Mouse (Mus musculus): ENCODE data around the gene Mvd. TPM values are rescaled to one million over a fixed set of nuclear protein-coding genes. Genes with fewer than 3 reads are reported as not detected.

The Mvd gene
- polyA plus RNA-seq, 1 experiment from 2014 or later, result 60.3 TPM

- Histone ChIP-seq H3K4me1 (no peaks in the 10 kb centered on the region), H3K4me3 (no peak overlapping the region), H3K9me3 (replicated peaks) (no peaks in the 10 kb centered on the region), H3K27ac (replicated peaks) (no peak overlapping the region), H3K27me3 (ENCODE audit: low read depth, poor library complexity, severe bottlenecking) (no peaks in the 10 kb centered on the region), H3K36me3 (peaks cover 99% of the 10 kb centered on the region)
- DNase-seq (ENCODE audit: low spot score), result no peak
- WGBS, result 96% methylated on average over 7 of the region's 7 CpGs
Observed at GRCm38 (mm10) chr8:122407678-122408077, 35.5 kb downstream of the Mvd start.

- Histone ChIP-seq H3K27ac (replicated peaks) (no peak overlapping the region), H3K4me1 (no peaks in the 10 kb centered on the region), H3K36me3 (peaks cover 99% of the 10 kb centered on the region), H3K9me3 (replicated peaks) (no peaks in the 10 kb centered on the region), H3K4me3 (no peak overlapping the region), H3K27me3 (ENCODE audit: low read depth, poor library complexity, severe bottlenecking) (no peaks in the 10 kb centered on the region)
- no peak for DNase-seq (ENCODE audit: low spot score)
- WGBS, result 90% methylated on average over 9 of the region's 9 CpGs
Observed at GRCm38 (mm10) chr8:122405146-122405805, 37.9 kb downstream of the Mvd start.

DNA sequence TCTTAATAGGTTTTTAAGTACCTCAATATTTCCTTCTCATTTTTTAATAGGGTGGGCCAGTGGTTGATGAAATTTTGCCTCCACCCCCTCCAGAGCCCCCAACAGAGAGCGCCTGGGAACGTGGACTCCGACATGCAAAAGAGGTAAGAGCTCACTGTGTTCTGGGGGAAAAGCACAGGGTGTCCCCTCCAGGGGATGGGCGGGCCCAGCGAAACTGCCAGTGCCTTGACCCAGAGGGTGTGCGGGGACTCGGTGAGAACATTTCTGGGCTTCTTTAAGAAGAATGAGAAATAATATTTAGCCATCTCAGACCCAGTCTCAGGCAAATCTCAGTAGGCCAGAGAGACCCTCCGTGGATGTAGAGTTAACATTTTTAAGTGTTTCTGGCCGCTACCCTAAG lies 45.0 kb downstream of the Mvd start:
- 92% methylated on average over 9 of the region's 9 CpGs for WGBS
- Histone ChIP-seq H3K4me3 (no peak overlapping the region), H3K36me3 (peaks cover 95% of the 10 kb centered on the region), H3K4me1 (no peaks in the 10 kb centered on the region), H3K27ac (replicated peaks) (no peak overlapping the region), H3K9me3 (replicated peaks) (no peaks in the 10 kb centered on the region), H3K27me3 (ENCODE audit: low read depth, poor library complexity, severe bottlenecking) (no peaks in the 10 kb centered on the region)
- no peak for DNase-seq (ENCODE audit: low spot score)

- 95% methylated on average over 6 of the region's 6 CpGs for WGBS
- H3K36me3 ChIP-seq, result peaks cover 93% of the 10 kb centered on the region
- DNase-seq (ENCODE audit: low spot score), result no peak
- no peak overlapping the region for H3K4me3 ChIP-seq
- no peak overlapping the region for H3K27ac ChIP-seq (replicated peaks)
- H3K27me3 ChIP-seq (ENCODE audit: low read depth, poor library complexity, severe bottlenecking), result no peaks in the 10 kb centered on the region
- no peaks in the 10 kb centered on the region for H3K9me3 ChIP-seq (replicated peaks)
- no peaks in the 10 kb centered on the region for H3K4me1 ChIP-seq
Observed at GRCm38 (mm10) chr8:122395291-122395690, 47.9 kb downstream of the Mvd start.

- no peak for DNase-seq (ENCODE audit: low spot score)
- no peaks in the 10 kb centered on the region for H3K9me3 ChIP-seq (replicated peaks)
- no peak overlapping the region for H3K27ac ChIP-seq (replicated peaks)
- H3K36me3 ChIP-seq, result peaks cover 92% of the 10 kb centered on the region
- no peaks in the 10 kb centered on the region for H3K27me3 ChIP-seq (ENCODE audit: low read depth, poor library complexity, severe bottlenecking)
- H3K4me3 ChIP-seq, result no peak overlapping the region
- H3K4me1 ChIP-seq, result no peaks in the 10 kb centered on the region
Observed at GRCm38 (mm10) chr8:122393717-122394116, 49.5 kb downstream of the Mvd start.

GRCm38 (mm10) chr8:122390758-122391157 lies 52.5 kb downstream of the Mvd start:
- WGBS, result 87% methylated on average over 3 of the region's 3 CpGs
- H3K4me1 ChIP-seq, result no peaks in the 10 kb centered on the region
- no peak overlapping the region for H3K4me3 ChIP-seq
- no peak for DNase-seq (ENCODE audit: low spot score)
- H3K27ac ChIP-seq (replicated peaks), result no peak overlapping the region
- peaks cover 97% of the 10 kb centered on the region for H3K36me3 ChIP-seq
- no peaks in the 10 kb centered on the region for H3K9me3 ChIP-seq (replicated peaks)
- H3K27me3 ChIP-seq (ENCODE audit: low read depth, poor library complexity, severe bottlenecking), result no peaks in the 10 kb centered on the region

- Histone ChIP-seq H3K4me3 (no peak overlapping the region), H3K4me1 (no peaks in the 10 kb centered on the region), H3K27me3 (ENCODE audit: low read depth, poor library complexity, severe bottlenecking) (no peaks in the 10 kb centered on the region), H3K36me3 (peaks cover 97% of the 10 kb centered on the region), H3K9me3 (replicated peaks) (no peaks in the 10 kb centered on the region), H3K27ac (replicated peaks) (no peak overlapping the region)
- 91% methylated on average over 3 of the region's 3 CpGs for WGBS
- no peak for DNase-seq (ENCODE audit: low spot score)
Observed at GRCm38 (mm10) chr8:122389357-122389756, 53.9 kb downstream of the Mvd start.

Small RNA genes within 50 kb of the gene (microRNA-seq; reads per million reads assigned to microRNA genes)
- gene Gm24366, result not detected

Other genes starting within 250 kb of the Mvd start
- 1.3 and 1.5 TPM in 2 replicates for gene Zfpm1, start 161.3 kb downstream of the Mvd start, polyA plus RNA-seq (2016; fragmentation: Nextera tagmentation; extraction: Ambion mirVana)
- gene Trhr2, start 82.7 kb downstream of the Mvd start, polyA plus RNA-seq (2016; fragmentation: Nextera tagmentation; extraction: Ambion mirVana), result not detected in 2 replicates
- 75.7 and 79.4 TPM in 2 replicates for gene Zc3h18, start 66.8 kb downstream of the Mvd start, polyA plus RNA-seq (2016; fragmentation: Nextera tagmentation; extraction: Ambion mirVana)
- not detected in 2 replicates for gene Il17c, start 21.4 kb downstream of the Mvd start, polyA plus RNA-seq (2016; fragmentation: Nextera tagmentation; extraction: Ambion mirVana)
- gene Cyba, start 10.5 kb downstream of the Mvd start, polyA plus RNA-seq (2016; fragmentation: Nextera tagmentation; extraction: Ambion mirVana), result 75.8 and 80.9 TPM in 2 replicates
- 0.07 TPM in 1 of 2 replicates, not detected in the other for gene Snai3, start 17.3 kb upstream of the Mvd start, polyA plus RNA-seq (2016; fragmentation: Nextera tagmentation; extraction: Ambion mirVana)
- 31.7 and 35.6 TPM in 2 replicates for gene Rnf166, start 32.6 kb upstream of the Mvd start, polyA plus RNA-seq (2016; fragmentation: Nextera tagmentation; extraction: Ambion mirVana)
- gene Ctu2, start 32.7 kb upstream of the Mvd start, polyA plus RNA-seq (2016; fragmentation: Nextera tagmentation; extraction: Ambion mirVana), result 71.5 and 72.6 TPM in 2 replicates
- gene Piezo1, start 107.9 kb upstream of the Mvd start, polyA plus RNA-seq (2016; fragmentation: Nextera tagmentation; extraction: Ambion mirVana), result 5.8 and 8.2 TPM in 2 replicates
- 63.2 and 70.9 TPM in 2 replicates for gene Cdt1, start 124.6 kb upstream of the Mvd start, polyA plus RNA-seq (2016; fragmentation: Nextera tagmentation; extraction: Ambion mirVana)
- gene Aprt, start 133.5 kb upstream of the Mvd start, polyA plus RNA-seq (2016; fragmentation: Nextera tagmentation; extraction: Ambion mirVana), result 241 and 278 TPM in 2 replicates
- 6.6 and 7.7 TPM in 2 replicates for gene Galns, start 168.0 kb upstream of the Mvd start, polyA plus RNA-seq (2016; fragmentation: Nextera tagmentation; extraction: Ambion mirVana)
- gene Trappc2l, start 168.2 kb upstream of the Mvd start, polyA plus RNA-seq (2016; fragmentation: Nextera tagmentation; extraction: Ambion mirVana), result 51.0 and 61.2 TPM in 2 replicates
- gene Pabpn1l, start 179.3 kb upstream of the Mvd start, polyA plus RNA-seq (2016; fragmentation: Nextera tagmentation; extraction: Ambion mirVana), result not detected in 2 replicates

All from midbrain, embryonic 10.5 days (tissue).